Mouse (Mus musculus) heart, postnatal 36 days (tissue): Measurements from ENCODE around the gene Mpped2. TPM values are rescaled to one million over a fixed set of nuclear protein-coding genes. Genes with fewer than 3 reads are reported as not detected.
A peak's percentile ranks its signal among the peaks of the same experiment; 100 is the strongest.

Experiments used
- DNase-seq, 2 experiments: peaks; one replicate each; pipeline ENCODE4 v3.0.0; 2021 to 2022
- intact Hi-C: fragments of 180-260 bp; cut with DNase I; formaldehyde crosslinking; loops from one replicate; pipeline ENCODE4 v1.15.1; 2025
- total RNA-seq, 2 experiments: library from RNA; stranded (reverse); gene quantifications; 2 replicates each; pipeline ENCODE4 v1.2.3; 2021

Gene Mpped2
- total RNA-seq, 2 experiments from 2014 or later = 13.8 to 19.7 TPM

GRCm38 (mm10) chr2:106694886-106695733 is 2.0 kb downstream of the Mpped2 start:
- intact Hi-C loops = loop anchor here (5.0 kb wide), 2 partner anchors 112 to 262 kb away; no protein-coding TSS in a partner anchor
- peak; percentile 31 to 57 for DNase-seq

DNA sequence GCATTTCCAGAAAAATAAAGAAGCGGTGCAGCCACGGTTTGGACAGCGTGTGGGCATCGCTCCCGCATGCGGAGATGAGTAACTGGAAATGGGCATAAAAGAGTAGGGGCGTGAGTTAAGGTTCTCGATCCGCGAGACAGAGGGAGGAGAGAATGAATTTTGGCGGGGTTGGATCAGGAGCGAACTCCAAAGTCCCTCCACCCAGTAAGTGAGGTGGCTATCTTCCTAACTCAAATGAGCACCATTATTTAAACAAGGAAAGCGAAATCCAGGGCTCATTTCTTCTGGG is 2.6 kb downstream of the Mpped2 start:
- intact Hi-C loops = no loop called here
- DNase-seq = no peak

GRCm38 (mm10) chr2:106696372-106696771 is 3.3 kb downstream of the Mpped2 start:
- DNase-seq = no peak
- intact Hi-C loops = no loop called here

- intact Hi-C loops = no loop called here
- DNase-seq = no peak
These were observed 12.6 kb downstream of the Mpped2 start for GRCm38 (mm10) chr2:106705664-106706063.

DNA sequence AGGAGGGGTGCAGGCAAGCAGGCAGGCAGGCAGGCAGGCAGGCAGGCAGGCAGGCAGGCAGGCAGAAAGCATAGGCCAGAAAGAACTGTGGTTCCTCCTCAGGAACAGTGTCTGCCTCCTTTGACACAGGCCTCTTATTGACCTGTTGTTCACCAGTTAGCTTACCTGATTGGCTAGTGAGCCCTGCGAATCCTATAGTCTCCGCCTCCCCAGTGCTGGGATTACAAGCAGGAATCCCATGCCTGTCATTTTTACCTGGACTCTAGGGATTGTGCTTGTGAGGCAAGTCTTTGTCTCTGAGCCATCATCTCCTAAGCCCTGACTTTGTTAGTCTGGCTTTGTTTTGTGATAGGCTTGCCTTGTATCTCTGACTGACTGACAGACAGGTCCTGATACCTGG is 14.1 kb downstream of the Mpped2 start:
- intact Hi-C loops = no loop called here
- no peak for DNase-seq

- DNase-seq = no peak
- intact Hi-C loops = no loop called here
These were observed 17.9 kb downstream of the Mpped2 start for GRCm38 (mm10) chr2:106710862-106711477.

DNA sequence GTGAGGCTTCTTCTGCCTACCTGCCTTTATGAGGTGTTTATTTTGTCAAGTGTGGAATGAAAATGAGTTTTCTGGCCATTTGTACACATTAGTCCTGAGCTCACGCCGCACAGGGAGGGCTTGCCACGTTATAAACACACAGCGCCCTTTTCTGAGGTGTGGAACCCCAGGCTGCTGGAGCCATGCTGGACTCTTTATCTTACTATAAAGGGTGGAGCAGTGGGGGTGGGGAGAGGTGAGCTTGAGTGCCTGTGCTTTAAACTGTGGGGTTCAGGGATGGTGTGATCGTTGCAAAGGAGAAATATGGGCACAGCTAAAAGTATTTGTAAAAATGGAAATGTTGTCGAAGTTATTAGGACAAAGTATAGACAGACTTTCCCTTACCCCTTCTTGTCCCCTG is 18.4 kb downstream of the Mpped2 start:
- no peak for DNase-seq
- intact Hi-C loops = no loop called here

DNA sequence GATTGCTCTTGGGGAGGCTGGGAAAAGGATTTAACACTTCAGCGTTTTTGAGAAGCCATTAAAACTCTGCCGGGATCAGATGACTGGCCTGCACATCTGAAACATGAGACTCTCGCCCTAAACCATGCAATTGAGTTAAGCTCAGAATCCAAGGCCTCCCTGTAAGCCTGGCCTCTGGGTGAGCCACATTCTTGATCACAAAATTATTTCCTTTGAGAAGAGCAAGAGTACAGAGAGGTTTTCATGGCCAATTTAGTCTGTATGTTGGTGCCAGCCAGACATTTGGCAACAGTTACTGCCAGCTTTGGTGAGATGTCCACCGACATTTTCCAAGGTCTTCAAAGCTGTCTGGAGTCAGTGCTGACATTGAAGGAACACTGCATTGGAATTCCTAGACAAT is 20.1 kb downstream of the Mpped2 start:
- intact Hi-C loops = no loop called here
- no peak for DNase-seq

- intact Hi-C loops = no loop called here
- DNase-seq = no peak
These were observed 22.8 kb downstream of the Mpped2 start for GRCm38 (mm10) chr2:106715674-106716364.

GRCm38 (mm10) chr2:106716365-106716717 is 23.3 kb downstream of the Mpped2 start:
- intact Hi-C loops = no loop called here
- DNase-seq = no peak

GRCm38 (mm10) chr2:106718888-106719287 is 25.8 kb downstream of the Mpped2 start:
- no peak for DNase-seq
- intact Hi-C loops = no loop called here

- peak; percentile 13 to 24 for DNase-seq
- intact Hi-C loops = no loop called here
These were observed 26.4 kb downstream of the Mpped2 start for GRCm38 (mm10) chr2:106719434-106719833.

GRCm38 (mm10) chr2:106720644-106721043 is 27.6 kb downstream of the Mpped2 start:
- no peak for DNase-seq
- intact Hi-C loops = no loop called here

DNA sequence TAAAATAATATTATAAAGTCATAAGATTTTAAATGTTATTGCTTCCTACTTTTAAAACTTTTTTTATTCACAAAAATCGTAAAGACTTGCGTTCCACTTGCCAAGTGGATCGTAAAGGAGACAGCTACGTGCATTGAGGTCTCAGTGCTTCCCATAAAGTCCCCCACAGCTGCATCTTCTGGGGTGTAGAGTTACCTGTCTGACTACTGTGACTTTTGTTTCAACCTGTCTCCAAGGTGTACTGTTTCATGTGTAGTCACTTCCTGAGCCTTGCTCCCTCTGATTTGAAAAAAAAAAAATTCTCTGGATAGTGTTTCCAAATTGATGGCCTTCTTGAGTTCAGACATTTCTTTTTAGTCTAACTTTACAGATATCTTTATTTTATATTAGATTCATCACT is 29.0 kb downstream of the Mpped2 start:
- DNase-seq = no peak
- intact Hi-C loops = no loop called here

- DNase-seq = no peak
- intact Hi-C loops = no loop called here
These were observed 37.0 kb downstream of the Mpped2 start for GRCm38 (mm10) chr2:106729951-106730564.

DNA sequence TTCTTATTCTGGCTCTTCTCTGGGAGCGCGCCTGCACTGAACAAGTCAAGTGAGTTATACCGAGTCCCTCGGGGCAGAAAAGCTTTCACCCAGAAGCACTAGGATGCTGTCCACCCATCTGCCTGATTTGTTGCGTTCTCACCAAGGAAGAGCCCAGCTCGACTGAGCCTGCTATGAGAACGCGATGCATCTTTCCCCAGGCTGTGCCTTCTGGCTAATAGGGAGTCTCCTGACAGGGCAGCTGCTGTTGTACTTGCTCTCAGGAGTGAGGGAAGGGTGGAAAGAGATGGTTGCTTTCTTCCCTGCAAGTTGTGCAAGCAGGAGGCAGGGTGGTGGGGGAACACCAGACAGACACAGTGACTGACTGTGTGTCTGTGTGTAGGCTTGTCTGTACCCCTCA is 37.5 kb downstream of the Mpped2 start:
- intact Hi-C loops = no loop called here
- no peak for DNase-seq

- intact Hi-C loops = no loop called here
- no peak for DNase-seq
These were observed 38.4 kb downstream of the Mpped2 start for GRCm38 (mm10) chr2:106731478-106731877.

DNA sequence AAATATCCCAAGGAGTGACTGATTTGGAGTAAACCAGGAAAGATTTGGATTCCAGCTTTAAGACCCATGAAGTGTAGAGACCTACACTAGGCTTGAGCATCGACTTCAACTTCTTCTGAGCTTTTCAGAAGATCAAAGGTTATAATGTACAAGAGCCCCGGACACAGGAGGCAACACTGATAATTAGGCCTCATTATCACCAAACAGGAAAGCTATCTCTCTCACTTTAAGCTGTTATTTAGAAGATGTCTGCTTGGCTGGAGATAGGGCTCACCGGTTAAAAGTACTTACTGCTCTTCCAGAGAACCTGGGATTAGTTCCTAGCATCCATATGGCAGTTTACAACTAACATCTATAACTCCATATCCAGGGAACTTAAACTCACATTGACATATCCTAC is 39.1 kb downstream of the Mpped2 start:
- intact Hi-C loops = no loop called here
- no peak for DNase-seq

GRCm38 (mm10) chr2:106733396-106733795 is 40.3 kb downstream of the Mpped2 start:
- no peak for DNase-seq
- intact Hi-C loops = no loop called here

- intact Hi-C loops = no loop called here
- no peak for DNase-seq
These were observed 40.9 kb downstream of the Mpped2 start for GRCm38 (mm10) chr2:106734004-106734403.

DNA sequence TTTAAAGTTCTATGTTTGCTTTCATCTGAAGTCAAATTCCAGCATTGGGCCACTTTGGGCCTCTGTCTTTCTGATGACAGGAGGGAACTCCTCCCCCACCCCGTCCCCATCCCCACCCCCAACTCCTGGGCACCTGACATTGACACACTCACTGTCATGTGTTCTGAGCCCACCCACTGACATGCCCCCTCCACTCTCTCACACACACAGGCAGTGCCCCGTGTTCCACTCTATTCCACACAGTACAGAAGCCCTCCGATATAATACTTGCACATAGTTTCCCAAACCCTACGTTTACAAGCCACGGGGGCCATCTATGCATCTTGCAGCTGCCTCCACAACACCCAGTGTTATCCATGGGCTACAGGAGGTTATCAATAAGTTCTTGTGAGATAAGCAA is 42.1 kb downstream of the Mpped2 start:
- DNase-seq = no peak
- intact Hi-C loops = no loop called here
